Mouse (Mus musculus) liver, embryonic 16.5 days (tissue): ENCODE measurements around the gene H2-Q10. TPM values are rescaled to one million over a fixed set of nuclear protein-coding genes. Genes with fewer than 3 reads are reported as not detected.
"Not testable (repeated sequence)": the region's sequence is repeated elsewhere in the genome, so short reads cannot be mapped to it uniquely, and the experiment has no call there.

Experiments used
- ATAC-seq: fragments of 200-750 bp; cut with Nextera tagmentation; 2 replicates; pipeline ENCODE4 v1.8.0; 2017; ENCODE audit warnings: low read depth, mild to moderate bottlenecking, moderate number of reproducible peaks, moderate library complexity
- H3K27ac ChIP-seq: fragments of 300-500 bp; sonication (generic); 2 replicates; pipeline ENCODE4 v1.5.1; 2014; ENCODE audit warnings: mild to moderate bottlenecking, low read length
- H3K27me3 ChIP-seq: fragments of 300-500 bp; sonication (generic); 2 replicates; pipeline ENCODE4 v1.6.1; 2014; ENCODE audit warnings: low read depth, low read length, mixed read lengths; ENCODE audit not compliant: control insufficient read depth, insufficient read depth
- H3K36me3 ChIP-seq: fragments of 300-500 bp; sonication (generic); 2 replicates; pipeline ENCODE4 v1.6.1; 2014; ENCODE audit warnings: mild to moderate bottlenecking; ENCODE audit not compliant: control insufficient read depth, insufficient read depth
- H3K4me1 ChIP-seq: fragments of 300-500 bp; sonication (generic); 2 replicates; pipeline ENCODE4 v1.6.1; 2014; ENCODE audit warnings: low read depth, low read length, mixed read lengths; ENCODE audit not compliant: control insufficient read depth
- H3K4me2 ChIP-seq: fragments of 300-500 bp; sonication (generic); 2 replicates; pipeline ENCODE4 v1.6.1; 2014; ENCODE audit warnings: low read depth, low read length, mixed read lengths
- H3K4me3 ChIP-seq: fragments of 300-500 bp; sonication (generic); 2 replicates; pipeline ENCODE4 v1.5.1; 2014; ENCODE audit warnings: low read depth, mild to moderate bottlenecking, low read length
- H3K9ac ChIP-seq: fragments of 300-500 bp; sonication (generic); 2 replicates; pipeline ENCODE4 v1.6.1; 2014; ENCODE audit warnings: low read depth, low read length
- H3K9me3 ChIP-seq: fragments of 300-500 bp; sonication (generic); replicated peaks from 2 replicates; pipeline ENCODE4 v1.6.1; 2016; ENCODE audit warnings: low read length; ENCODE audit not compliant: control insufficient read depth
- WGBS: fragments of 180-500 bp; shearing (Covaris S2); extraction: QIAGEN DNeasy Blood & Tissue Kit; methylation state at CpG from one replicate; pipeline ENCODE4 v1.1.7; 2014; ENCODE audit not compliant: insufficient replicate concordance; 5-methylcytosine and 5-hydroxymethylcytosine counted together
- polyA plus RNA-seq: library from polyadenylated mRNA; unstranded; fragments of >200 nt; fragmentation: Nextera tagmentation; extraction: Ambion mirVana; gene quantifications from 2 replicates; pipeline ENCODE4 v1.2.1, GENCODE M21; 2015

Gene H2-Q10
- polyA plus RNA-seq, 1 experiment from 2014 or later, result 430 TPM

- WGBS, result 52% methylated on average over 6 of the region's 6 CpGs
- H3K4me2 ChIP-seq, H3K36me3 ChIP-seq, H3K27ac ChIP-seq, ATAC-seq, H3K9ac ChIP-seq, H3K4me3 ChIP-seq, H3K4me1 ChIP-seq, H3K9me3 ChIP-seq: not testable (repeated sequence)
- peaks cover 12% of the 10 kb centered on the region for H3K27me3 ChIP-seq
Observed at GRCm38 (mm10) chr17:35428883-35429282, 41.0 kb upstream of the H2-Q10 start.

GRCm38 (mm10) chr17:35430671-35431070, 39.2 kb upstream of the H2-Q10 start:
- H3K4me1 ChIP-seq, ATAC-seq, H3K27me3 ChIP-seq, H3K27ac ChIP-seq, H3K9me3 ChIP-seq, H3K4me3 ChIP-seq, H3K9ac ChIP-seq, H3K36me3 ChIP-seq, H3K4me2 ChIP-seq: not testable (repeated sequence)
- 52% methylated on average over 6 of the region's 6 CpGs for WGBS

GRCm38 (mm10) chr17:35432167-35432566, 37.7 kb upstream of the H2-Q10 start:
- H3K27me3 ChIP-seq, ATAC-seq, H3K4me3 ChIP-seq, H3K4me2 ChIP-seq, H3K27ac ChIP-seq, H3K9me3 ChIP-seq, H3K9ac ChIP-seq, H3K36me3 ChIP-seq, H3K4me1 ChIP-seq: not testable (repeated sequence)
- WGBS, result 53% methylated on average over 3 of the region's 3 CpGs

- not testable (repeated sequence) for H3K4me1 ChIP-seq, H3K9ac ChIP-seq, H3K36me3 ChIP-seq, H3K4me3 ChIP-seq, ATAC-seq, H3K9me3 ChIP-seq, H3K27ac ChIP-seq, H3K4me2 ChIP-seq
- WGBS, result 8% methylated on average over 8 of the region's 8 CpGs
- peaks cover 13% of the 10 kb centered on the region for H3K27me3 ChIP-seq
Observed at GRCm38 (mm10) chr17:35434836-35435235, 35.1 kb upstream of the H2-Q10 start.

GRCm38 (mm10) chr17:35435577-35435976, 34.3 kb upstream of the H2-Q10 start:
- not testable (repeated sequence) for H3K4me2 ChIP-seq, H3K36me3 ChIP-seq, H3K9ac ChIP-seq, H3K4me3 ChIP-seq, H3K9me3 ChIP-seq, H3K27ac ChIP-seq, H3K4me1 ChIP-seq, ATAC-seq
- H3K27me3 ChIP-seq, result peaks cover 19% of the 10 kb centered on the region
- WGBS, result 49% methylated on average over 3 of the region's 3 CpGs

- not testable (repeated sequence) for H3K9ac ChIP-seq, H3K4me3 ChIP-seq, H3K9me3 ChIP-seq, H3K27ac ChIP-seq, H3K4me1 ChIP-seq, H3K36me3 ChIP-seq, ATAC-seq, H3K4me2 ChIP-seq
- H3K27me3 ChIP-seq, result peaks cover 19% of the 10 kb centered on the region
- WGBS, result 46% methylated on average over 1 of the region's 1 CpGs
Observed at GRCm38 (mm10) chr17:35437386-35437936, 32.4 kb upstream of the H2-Q10 start.

- not testable (repeated sequence) for ATAC-seq, H3K36me3 ChIP-seq, H3K4me1 ChIP-seq, H3K9ac ChIP-seq, H3K27ac ChIP-seq, H3K9me3 ChIP-seq, H3K4me3 ChIP-seq, H3K4me2 ChIP-seq
- H3K27me3 ChIP-seq, result peaks cover 19% of the 10 kb centered on the region
- 29% methylated on average over 1 of the region's 3 CpGs for WGBS
Observed at GRCm38 (mm10) chr17:35438395-35438794, 31.5 kb upstream of the H2-Q10 start.

GRCm38 (mm10) chr17:35438885-35439284, 31.0 kb upstream of the H2-Q10 start, which contains the start of gene H2-Q7:
Gene H2-Q7 (plus strand): TSS chr17:35439155.
- Histone ChIP-seq H3K4me2 (peak within 1 kb of the TSS; percentile 64), H3K27me3 (peaks cover 19% of the 10 kb centered on the region), H3K4me3 (peak within 1 kb of the TSS; percentile 38), H3K9ac (0 out of 2 replicates have a peak within 1 kb of the TSS, but pooled peaks have one; percentile 28)
- WGBS, result 3% methylated on average over 18 of the region's 18 CpGs
- not testable (repeated sequence) for H3K9me3 ChIP-seq, H3K27ac ChIP-seq, H3K36me3 ChIP-seq, H3K4me1 ChIP-seq
- peak; percentile 87 for ATAC-seq

- peaks cover 19% of the 10 kb centered on the region for H3K27me3 ChIP-seq
- H3K4me1 ChIP-seq, H3K9me3 ChIP-seq, H3K36me3 ChIP-seq, H3K27ac ChIP-seq: not testable (repeated sequence)
- 4% methylated on average over 40 of the region's 48 CpGs for WGBS
- peak overlapping the region; percentile 64 for H3K4me2 ChIP-seq
- peak overlapping the region; percentile 38 for H3K4me3 ChIP-seq
- 0 out of 2 replicates have a peak overlapping the region, but pooled peaks have one; percentile 28 for H3K9ac ChIP-seq
- ATAC-seq, result peak; percentile 27
Observed at GRCm38 (mm10) chr17:35439295-35439747, 30.6 kb upstream of the H2-Q10 start.
